Mouse (Mus musculus) intestine, postnatal 0 days (tissue): Measurements from ENCODE around the gene Prodh2. TPM values are rescaled to one million over a fixed set of nuclear protein-coding genes. Genes with fewer than 3 reads are reported as not detected.
A peak's percentile ranks its signal among the peaks of the same experiment; 100 is the strongest.

Source experiments
- ATAC-seq: fragments of 200-750 bp; cut with Nextera tagmentation; 2 replicates; pipeline ENCODE4 v1.8.0; 2017; ENCODE audit warnings: mild to moderate bottlenecking, moderate TSS enrichment, moderate library complexity
- H3K27ac ChIP-seq: fragments of 300-500 bp; sonication (generic); 2 replicates; pipeline ENCODE4 v1.5.1; 2014; ENCODE audit warnings: mild to moderate bottlenecking, low read depth, low read length, moderate library complexity
- H3K27me3 ChIP-seq: fragments of 300-500 bp; sonication (generic); replicated peaks from 2 replicates; pipeline ENCODE4 v1.6.1; 2014; ENCODE audit warnings: low read length, mixed read lengths; ENCODE audit not compliant: control insufficient read depth, insufficient read depth
- H3K36me3 ChIP-seq: fragments of 300-500 bp; sonication (generic); 2 replicates; pipeline ENCODE4 v1.6.1; 2014; ENCODE audit warnings: mild to moderate bottlenecking, moderate library complexity; ENCODE audit not compliant: control insufficient read depth, insufficient read depth
- H3K4me1 ChIP-seq: fragments of 300-500 bp; sonication (generic); replicated peaks from 2 replicates; pipeline ENCODE4 v1.6.1; 2014; ENCODE audit warnings: antibody characterized with exemption, low read length, mixed read lengths; ENCODE audit not compliant: control insufficient read depth, insufficient read depth
- H3K4me2 ChIP-seq: fragments of 300-500 bp; sonication (generic); replicated peaks from 2 replicates; pipeline ENCODE4 v1.6.1; 2014; ENCODE audit warnings: low read depth, mild to moderate bottlenecking, moderate library complexity
- H3K4me3 ChIP-seq: fragments of 300-500 bp; sonication (generic); 2 replicates; pipeline ENCODE4 v1.5.1; 2014; ENCODE audit warnings: low read depth, low read length
- H3K9ac ChIP-seq: fragments of 300-500 bp; sonication (generic); 2 replicates; pipeline ENCODE4 v1.6.1; 2014; ENCODE audit warnings: mild to moderate bottlenecking, low read depth, low read length
- H3K9me3 ChIP-seq: fragments of 300-500 bp; sonication (generic); 2 replicates; pipeline ENCODE4 v1.6.1; 2016; ENCODE audit warnings: mixed run types; ENCODE audit not compliant: control insufficient read depth
- CTCF ChIP-seq: sonication (generic); IDR thresholded peaks from 2 replicates; pipeline ENCODE4 v1.5.1; 2016; ENCODE audit warnings: low read depth, mild to moderate bottlenecking, control low read depth, antibody characterized with exemption, moderate library complexity
- WGBS: fragments of 180-500 bp; shearing (Covaris S2); extraction: QIAGEN DNeasy Blood & Tissue Kit; methylation state at CpG from one replicate; pipeline ENCODE4 v1.1.7; 2014; 5-methylcytosine and 5-hydroxymethylcytosine counted together
- microRNA-seq: library from miRNA; unstranded; fragments of <30 nt; microRNA quantifications from one replicate; pipeline ENCODE4, GENCODE M21; 2016
- polyA plus RNA-seq: library from polyadenylated mRNA; unstranded; fragments of >200 nt; fragmentation: Nextera tagmentation; extraction: Ambion mirVana; gene quantifications from 2 replicates; pipeline ENCODE4 v1.2.1, GENCODE M21; 2015

Prodh2 gene
- polyA plus RNA-seq, 1 experiment from 2014 or later, result 3.9 TPM

DNA sequence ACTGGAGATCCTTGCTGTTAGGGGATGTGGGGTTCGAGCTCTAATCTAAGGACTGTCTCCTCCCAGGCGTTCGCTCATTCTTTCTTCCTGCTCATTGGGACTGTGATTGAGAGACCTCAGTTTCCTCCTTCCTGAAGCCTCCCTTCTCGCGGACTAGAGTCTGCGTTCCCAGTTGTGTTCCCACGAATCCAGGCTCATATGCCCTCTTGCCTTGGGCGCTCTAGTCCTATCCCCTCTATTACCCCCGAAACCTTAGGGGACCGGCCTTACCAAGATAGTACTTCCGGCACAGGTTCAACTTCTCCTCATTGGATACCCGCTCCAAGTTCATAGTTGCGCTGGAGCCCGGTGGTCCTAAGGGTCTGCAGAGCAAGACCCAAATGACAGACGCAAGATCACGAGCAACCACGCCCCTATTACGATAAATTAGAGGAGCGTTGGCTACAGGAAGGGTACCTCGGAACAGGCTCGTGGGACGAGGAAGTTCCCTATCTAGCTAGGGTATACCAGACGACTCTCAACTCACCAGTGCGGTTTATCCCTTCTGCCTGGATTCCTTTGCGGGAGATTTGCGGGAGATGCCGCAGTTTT lies 69.2 kb downstream of the Prodh2 start:
- ATAC-seq, result no peak
- H3K9me3 ChIP-seq, result no peaks in the 10 kb centered on the region
- no peak for TF ChIP-seq CTCF
- under 1% methylated on average over 27 of the region's 27 CpGs for WGBS
- H3K4me2 ChIP-seq, result peak overlapping the region; percentile 78
- 0 out of 2 replicates have a peak, but pooled peaks cover 4% of the 10 kb centered on the region for H3K4me1 ChIP-seq
- no peaks in the 10 kb centered on the region for H3K27me3 ChIP-seq
- peak overlapping the region; percentile 74 for H3K27ac ChIP-seq
- peak overlapping the region; percentile 72 for H3K9ac ChIP-seq
- H3K36me3 ChIP-seq, result peaks cover 29% of the 10 kb centered on the region
- peak overlapping the region; percentile 86 for H3K4me3 ChIP-seq

Small RNAs within 50 kb of the gene (microRNA-seq; reads per million reads assigned to microRNA genes)
- gene Gm38670, result 1.6 reads per million

Other genes starting within 250 kb of the Prodh2 start
- 0.14 and 0.22 TPM in 2 replicates for gene Thap8, start 213.5 kb upstream of the Prodh2 start, polyA plus RNA-seq
- 3.5 TPM in 2 replicates for gene Wdr62, start 213.2 kb upstream of the Prodh2 start, polyA plus RNA-seq
- 8.6 and 9.7 TPM in 2 replicates for gene Clip3, start 201.9 kb upstream of the Prodh2 start, polyA plus RNA-seq
- gene Alkbh6, start 184.9 kb upstream of the Prodh2 start, polyA plus RNA-seq, result 58.2 and 63.5 TPM in 2 replicates
- 12.5 and 16.3 TPM in 2 replicates for gene Syne4, start 178.8 kb upstream of the Prodh2 start, polyA plus RNA-seq
- gene E130208F15Rik, start 171.9 kb upstream of the Prodh2 start, polyA plus RNA-seq, result not detected in 2 replicates
- gene Sdhaf1, start 169.7 kb upstream of the Prodh2 start, polyA plus RNA-seq, result 18.3 and 18.8 TPM in 2 replicates
- 1.1 and 1.8 TPM in 2 replicates for gene Lrfn3, start 130.8 kb upstream of the Prodh2 start, polyA plus RNA-seq
- gene Tyrobp, start 79.9 kb upstream of the Prodh2 start, polyA plus RNA-seq, result 60.0 and 63.6 TPM in 2 replicates
- gene Hcst, start 73.8 kb upstream of the Prodh2 start, polyA plus RNA-seq, result 4.0 and 5.9 TPM in 2 replicates
- gene Nfkbid, start 71.9 kb upstream of the Prodh2 start, polyA plus RNA-seq, result 1.2 and 1.3 TPM in 2 replicates
- 28.2 and 30.1 TPM in 2 replicates for gene Aplp1, start 48.1 kb upstream of the Prodh2 start, polyA plus RNA-seq
- gene Kirrel2, start 35.9 kb upstream of the Prodh2 start, polyA plus RNA-seq, result 0.08 and 0.09 TPM in 2 replicates
- 0.10 TPM in 1 of 2 replicates, not detected in the other for gene Nphs1, start 35.3 kb upstream of the Prodh2 start, polyA plus RNA-seq
- gene Arhgap33, start 41.4 kb downstream of the Prodh2 start, polyA plus RNA-seq, result 2.6 and 2.8 TPM in 2 replicates
- gene Hspb6, start 58.6 kb downstream of the Prodh2 start, polyA plus RNA-seq, result 50.6 and 55.7 TPM in 2 replicates
- gene Proser3, start 58.7 kb downstream of the Prodh2 start, polyA plus RNA-seq, result 1.9 and 2.0 TPM in 2 replicates
- 31.4 and 33.9 TPM in 2 replicates for gene Lin37, start 66.2 kb downstream of the Prodh2 start, polyA plus RNA-seq
- 65.9 and 68.6 TPM in 2 replicates for gene U2af1l4, start 69.7 kb downstream of the Prodh2 start, polyA plus RNA-seq
- 0.83 and 1.2 TPM in 2 replicates for gene Gm49396, start 69.7 kb downstream of the Prodh2 start, polyA plus RNA-seq
- gene Psenen, start 70.0 kb downstream of the Prodh2 start, polyA plus RNA-seq, result 247 and 259 TPM in 2 replicates
- gene Igflr1, start 71.8 kb downstream of the Prodh2 start, polyA plus RNA-seq, result 0.73 and 1.2 TPM in 2 replicates
- 5.6 and 5.8 TPM in 2 replicates for gene Kmt2b, start 95.1 kb downstream of the Prodh2 start, polyA plus RNA-seq
- 1.2 TPM in 2 replicates for gene Zbtb32, start 105.3 kb downstream of the Prodh2 start, polyA plus RNA-seq
- 1.0 and 1.6 TPM in 2 replicates for gene Upk1a, start 119.2 kb downstream of the Prodh2 start, polyA plus RNA-seq
- 1,664 and 1,738 TPM in 2 replicates for gene Cox6b1, start 132.5 kb downstream of the Prodh2 start, polyA plus RNA-seq
- not detected in 2 replicates for gene Etv2, start 142.2 kb downstream of the Prodh2 start, polyA plus RNA-seq
- 87.8 and 88.9 TPM in 2 replicates for gene Rbm42, start 156.7 kb downstream of the Prodh2 start, polyA plus RNA-seq
- gene Haus5, start 171.4 kb downstream of the Prodh2 start, polyA plus RNA-seq, result 38.3 and 38.7 TPM in 2 replicates
- not detected in 2 replicates for gene Pmis2, start 178.0 kb downstream of the Prodh2 start, polyA plus RNA-seq
- gene 2200002J24Rik, start 205.3 kb downstream of the Prodh2 start, polyA plus RNA-seq, result 4.6 and 6.0 TPM in 2 replicates
- 0.35 and 0.80 TPM in 2 replicates for gene Atp4a, start 218.6 kb downstream of the Prodh2 start, polyA plus RNA-seq
- gene Tmem147, start 235.9 kb downstream of the Prodh2 start, polyA plus RNA-seq, result 158 and 161 TPM in 2 replicates